Mouse (Mus musculus) spleen, adult 12 weeks (tissue): Measurements from ENCODE around the gene Macrod2.
"Not testable (repeated sequence)": the region's sequence is repeated elsewhere in the genome, so short reads cannot be mapped to it uniquely, and the experiment has no call there.

Source experiments
- DNase-seq: peaks from one replicate; pipeline ENCODE4 v3.0.0; 2022; ENCODE audit warnings: low spot score

Macrod2 gene

GRCm38 (mm10) chr2:140698585-140698984 is 303.5 kb downstream of the Macrod2 start:
- no peak for DNase-seq

- DNase-seq: no peak
Observed at GRCm38 (mm10) chr2:140703377-140703776, 308.3 kb downstream of the Macrod2 start.

GRCm38 (mm10) chr2:140704146-140704545 is 309.0 kb downstream of the Macrod2 start:
- no peak for DNase-seq

- no peak for DNase-seq
Observed at GRCm38 (mm10) chr2:140705278-140705677, 310.2 kb downstream of the Macrod2 start.

- no peak for DNase-seq
Observed at GRCm38 (mm10) chr2:140707550-140707949, 312.4 kb downstream of the Macrod2 start.

GRCm38 (mm10) chr2:140715822-140716221 is 320.7 kb downstream of the Macrod2 start:
- DNase-seq: no peak

GRCm38 (mm10) chr2:140717407-140717806 is 322.3 kb downstream of the Macrod2 start:
- DNase-seq: no peak

GRCm38 (mm10) chr2:140732616-140733183 is 337.6 kb downstream of the Macrod2 start:
- no peak for DNase-seq

GRCm38 (mm10) chr2:140740511-140740910 is 345.4 kb downstream of the Macrod2 start:
- DNase-seq: no peak

- not testable (repeated sequence) for DNase-seq
Observed at GRCm38 (mm10) chr2:140742954-140743353, 347.8 kb downstream of the Macrod2 start.

- no peak for DNase-seq
Observed at GRCm38 (mm10) chr2:140758881-140759280, 363.8 kb downstream of the Macrod2 start.

- no peak for DNase-seq
Observed at GRCm38 (mm10) chr2:140759732-140760131, 364.6 kb downstream of the Macrod2 start.

GRCm38 (mm10) chr2:140760137-140760536 is 365.0 kb downstream of the Macrod2 start:
- no peak for DNase-seq

- no peak for DNase-seq
Observed at GRCm38 (mm10) chr2:140763076-140763891, 368.2 kb downstream of the Macrod2 start.

- DNase-seq: no peak
Observed at GRCm38 (mm10) chr2:140769473-140769872, 374.4 kb downstream of the Macrod2 start.

GRCm38 (mm10) chr2:140772825-140773224 is 377.7 kb downstream of the Macrod2 start:
- no peak for DNase-seq

- no peak for DNase-seq
Observed at GRCm38 (mm10) chr2:140773456-140773855, 378.3 kb downstream of the Macrod2 start.

GRCm38 (mm10) chr2:140774808-140775370 is 379.8 kb downstream of the Macrod2 start:
- no peak for DNase-seq

GRCm38 (mm10) chr2:140775448-140776101 is 380.5 kb downstream of the Macrod2 start:
- DNase-seq: no peak

GRCm38 (mm10) chr2:140778212-140778611 is 383.1 kb downstream of the Macrod2 start:
- no peak for DNase-seq

GRCm38 (mm10) chr2:140783041-140783440 is 387.9 kb downstream of the Macrod2 start:
- DNase-seq: no peak

GRCm38 (mm10) chr2:140784626-140785025 is 389.5 kb downstream of the Macrod2 start:
- DNase-seq: no peak

GRCm38 (mm10) chr2:140790363-140790762 is 395.3 kb downstream of the Macrod2 start:
- no peak for DNase-seq
